Mouse (Mus musculus) 416B (cell line): ENCODE measurements around the gene Flrt1.

Experiments used
- DNase-seq: peaks from one replicate; pipeline ENCODE4 v3.0.0; 2011; ENCODE audit warnings: low read depth

The Flrt1 gene

DNA sequence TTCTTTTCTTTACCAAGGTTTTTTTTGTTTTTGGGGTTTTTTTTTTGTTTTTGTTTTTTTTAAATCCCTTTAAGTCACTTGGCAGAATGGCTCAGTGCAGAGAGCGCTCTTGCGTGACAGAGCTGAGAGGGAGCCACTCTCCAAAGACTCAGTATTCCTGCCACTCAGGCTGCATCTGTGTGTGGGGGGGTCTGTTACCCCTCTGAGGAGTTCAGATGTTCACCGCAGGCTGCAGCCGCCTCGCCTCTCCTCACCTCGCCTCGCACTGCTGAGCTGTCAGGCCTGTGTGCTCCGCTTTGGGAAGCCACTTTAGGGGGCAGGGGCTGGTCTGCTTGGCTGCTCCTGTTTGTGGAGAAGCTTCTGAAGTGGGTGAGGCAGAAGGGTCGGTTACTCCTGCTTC lies at the start of gene Flrt1:
Gene Flrt1, minus strand, starts transcription at position 186 of the 400 bp plus-strand sequence.
- no peak for DNase-seq

DNA sequence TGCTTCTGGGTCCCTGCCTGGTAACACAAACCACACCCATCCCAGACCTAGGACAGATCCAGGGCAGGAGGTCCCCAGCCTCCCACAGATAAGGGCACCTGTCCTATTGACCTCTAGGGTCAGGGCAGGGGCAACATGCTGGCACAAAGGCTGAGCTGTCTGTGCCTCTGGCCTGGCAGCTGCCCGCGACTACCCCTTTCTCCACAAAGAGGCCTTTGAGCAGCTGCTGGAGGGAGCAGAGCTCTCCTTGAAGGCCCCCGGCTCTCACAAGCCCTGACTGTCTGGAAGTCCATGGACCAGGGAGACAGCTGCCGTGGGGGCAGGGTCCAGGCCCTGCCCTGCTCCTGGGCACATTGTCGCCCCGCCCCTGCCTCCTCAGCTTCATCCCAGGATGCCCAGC lies 49.7 kb upstream of the Flrt1 start:
- no peak for DNase-seq

DNA sequence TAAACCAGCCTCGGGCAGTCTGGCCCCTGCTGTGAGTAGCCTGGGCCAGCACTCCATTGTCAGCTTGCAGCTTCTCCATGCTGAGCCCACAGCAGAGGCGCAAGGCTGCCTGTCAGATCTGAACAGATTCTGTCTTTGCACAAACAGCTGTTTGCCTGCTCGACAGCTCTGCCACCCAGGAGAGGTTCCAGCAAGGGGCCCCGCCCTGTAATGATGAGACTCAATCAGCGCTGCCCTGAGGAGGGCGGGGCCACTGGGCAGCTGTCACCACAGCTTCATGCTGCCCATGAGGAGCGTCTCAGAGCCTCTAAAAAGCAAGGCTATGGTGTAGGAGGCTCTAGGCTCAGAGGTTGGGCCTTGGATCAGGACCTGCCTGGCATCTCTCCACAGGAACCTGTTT lies 47.7 kb upstream of the Flrt1 start:
- DNase-seq = no peak

DNA sequence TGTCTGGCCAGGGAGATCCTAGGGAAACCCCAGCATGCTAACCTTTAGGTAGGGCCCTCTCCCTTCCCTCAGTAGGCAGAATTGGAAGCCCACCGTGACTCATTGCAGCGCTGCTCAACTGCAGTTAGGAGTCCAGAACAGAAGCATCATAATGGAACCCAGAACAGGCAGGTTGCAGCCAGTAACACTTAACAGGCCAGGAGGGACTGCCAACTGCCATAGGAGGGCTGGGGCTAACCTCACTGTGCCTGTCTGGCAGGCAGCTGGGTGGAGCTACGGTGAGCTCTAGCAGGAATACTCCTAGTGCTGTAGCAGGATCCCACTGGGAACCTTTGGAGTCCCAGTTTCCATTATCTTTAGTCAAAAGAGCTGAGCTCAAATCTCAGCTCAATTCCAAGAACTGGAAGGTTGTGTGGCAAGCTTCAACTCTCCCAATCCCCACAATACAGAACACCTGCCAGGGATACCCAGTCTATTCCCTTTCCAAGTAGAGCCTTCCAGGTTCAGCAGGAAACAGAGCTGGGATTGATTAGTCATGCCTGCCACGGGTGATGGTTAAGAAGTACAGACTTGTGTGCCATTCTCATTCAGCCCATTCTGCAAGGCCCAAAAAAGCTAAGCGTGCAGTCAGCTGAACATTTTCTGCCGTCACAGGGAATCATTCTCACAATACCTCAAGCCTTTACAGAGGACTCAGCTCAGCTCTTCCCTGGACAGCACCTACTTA lies 46.6 kb upstream of the Flrt1 start:
- no peak for DNase-seq

DNA sequence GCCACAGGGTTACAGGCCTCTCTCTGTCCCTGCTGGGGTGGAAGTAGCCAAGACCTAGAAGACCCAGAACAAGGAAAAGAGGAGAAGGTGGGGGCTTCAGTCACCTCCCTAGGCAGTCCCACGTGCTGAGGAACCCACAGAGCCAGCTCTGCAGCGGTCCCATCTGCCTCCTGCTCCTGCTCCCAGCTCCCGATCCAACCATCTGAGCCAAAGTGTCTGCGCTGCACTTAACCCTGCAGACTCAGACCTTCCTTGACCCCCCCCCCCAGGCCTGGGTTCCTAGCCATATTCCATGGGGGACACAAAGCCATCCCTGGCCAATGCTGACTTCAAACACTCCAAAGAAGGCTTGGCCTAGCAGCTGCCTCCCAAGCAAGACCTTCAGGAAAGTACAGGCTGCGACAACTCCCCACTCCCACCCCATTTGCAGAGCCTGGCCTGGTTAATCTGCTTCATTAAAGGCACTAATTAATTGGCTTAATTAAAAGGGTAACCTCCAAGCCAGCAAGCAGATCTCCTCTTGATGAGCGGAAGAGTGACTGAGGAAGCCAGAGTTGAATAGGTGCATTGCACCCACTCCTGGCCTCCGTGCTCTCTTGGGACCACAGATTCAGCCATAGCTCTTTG lies 45.9 kb upstream of the Flrt1 start:
- DNase-seq = no peak

DNA sequence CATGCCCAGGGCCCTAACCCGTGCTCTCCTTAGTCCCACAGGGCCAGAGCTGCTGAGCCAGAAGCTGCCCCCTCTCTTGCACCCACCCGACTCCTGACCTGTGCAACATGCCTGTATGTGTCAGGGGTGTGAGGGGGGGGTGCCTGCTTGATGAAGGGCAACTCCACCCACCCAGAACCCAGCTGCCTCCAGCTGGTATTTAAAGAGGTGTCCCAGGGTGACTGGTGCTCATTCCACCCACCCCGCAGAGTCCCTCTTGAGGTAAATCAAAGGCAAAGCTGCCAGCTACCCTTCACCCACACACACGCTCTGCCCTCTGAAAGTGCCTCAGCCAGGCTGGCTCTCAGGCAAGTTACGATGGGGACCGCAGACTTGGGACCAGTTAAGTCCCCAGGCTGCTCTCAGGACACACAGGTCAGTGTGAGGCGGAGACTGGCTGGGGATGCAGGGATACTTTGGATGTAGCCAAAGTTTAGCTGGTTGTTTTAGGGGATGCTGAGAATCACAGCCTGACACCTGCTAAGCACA lies 43.7 kb upstream of the Flrt1 start:
- no peak for DNase-seq

DNA sequence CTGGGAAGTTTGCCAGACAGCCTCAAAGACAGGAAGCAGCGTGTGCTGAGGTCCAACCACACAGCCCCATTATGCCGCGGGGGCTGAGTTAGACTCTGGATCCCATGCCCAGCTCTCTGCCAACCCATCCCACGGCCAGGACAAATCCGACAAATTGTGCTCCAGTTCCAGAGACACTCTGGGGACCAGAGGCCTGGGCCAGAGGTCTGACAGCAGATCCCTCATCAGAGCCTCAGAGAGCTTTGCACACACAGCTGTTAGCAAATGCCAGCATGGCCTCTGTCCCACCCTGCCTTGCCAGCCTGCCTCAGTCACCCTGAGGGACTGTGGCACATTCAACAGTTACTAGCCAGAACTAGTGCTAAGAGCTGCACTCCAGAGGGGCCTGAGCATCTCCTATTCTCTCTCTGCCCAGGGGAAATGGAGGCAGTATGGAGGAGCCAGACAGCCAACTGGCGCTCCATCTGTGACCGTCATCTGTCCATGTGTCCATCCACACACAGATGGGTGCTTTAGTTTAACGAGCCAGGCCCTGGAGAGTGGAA lies 43.1 kb upstream of the Flrt1 start:
- DNase-seq = no peak

DNA sequence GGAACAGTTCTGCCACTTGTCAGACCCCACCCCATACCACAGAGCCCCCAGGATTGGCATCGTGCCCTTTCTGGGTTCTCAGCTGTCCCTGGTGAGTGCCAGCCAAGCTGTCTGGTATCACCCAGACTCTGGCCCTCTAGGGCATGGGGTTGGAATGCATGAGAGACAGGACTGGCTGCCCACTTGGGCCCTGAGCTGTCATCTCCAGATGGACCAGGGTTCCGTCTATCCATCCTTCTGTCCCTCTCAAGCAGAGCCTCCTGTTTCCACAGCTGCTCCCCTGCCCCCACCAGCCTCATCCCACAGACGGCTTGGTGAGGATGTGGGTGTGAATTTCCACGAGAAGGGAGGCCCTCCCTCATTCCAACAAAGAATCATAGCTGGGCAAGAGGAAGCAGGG lies 42.6 kb upstream of the Flrt1 start:
- no peak for DNase-seq

DNA sequence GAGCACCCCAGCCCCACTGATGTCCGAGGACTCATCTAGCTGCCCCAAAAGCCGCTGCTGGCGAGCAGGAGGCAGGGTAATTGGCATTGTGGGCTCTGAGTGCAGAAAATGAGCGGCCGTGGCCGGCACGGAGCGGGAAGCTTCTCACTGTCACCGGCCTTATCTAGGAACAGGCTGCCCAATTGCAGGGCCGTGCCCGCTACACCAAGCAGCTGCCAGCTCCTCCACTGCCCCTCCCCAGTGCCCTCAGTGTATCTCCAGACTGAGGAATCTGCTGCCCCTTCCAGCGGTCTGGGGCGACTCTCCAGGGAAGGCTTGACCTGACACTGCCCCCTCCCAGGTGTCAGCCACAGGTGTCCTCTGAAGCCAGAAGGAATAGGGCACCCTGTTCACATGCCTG lies 40.8 kb upstream of the Flrt1 start:
- no peak for DNase-seq

DNA sequence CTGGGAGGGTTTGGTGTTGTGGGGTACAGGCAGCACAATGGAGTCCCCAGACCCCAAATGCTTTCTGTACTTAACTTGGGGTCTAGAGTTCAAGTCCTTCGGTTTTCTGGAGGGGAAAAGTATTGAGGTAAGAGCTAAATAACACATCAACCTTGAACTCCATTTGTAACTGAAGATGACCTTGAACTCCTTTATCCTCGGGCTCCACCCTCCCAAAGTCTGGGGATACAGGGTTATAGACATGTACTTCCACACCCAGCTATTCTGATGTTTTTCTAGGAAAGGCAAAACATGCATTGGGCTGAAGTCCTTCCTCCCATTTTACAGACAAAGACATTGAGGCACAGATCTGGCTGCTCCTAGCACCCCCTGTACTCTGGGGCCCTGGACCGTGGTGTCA lies 38.9 kb upstream of the Flrt1 start:
- DNase-seq = no peak

DNA sequence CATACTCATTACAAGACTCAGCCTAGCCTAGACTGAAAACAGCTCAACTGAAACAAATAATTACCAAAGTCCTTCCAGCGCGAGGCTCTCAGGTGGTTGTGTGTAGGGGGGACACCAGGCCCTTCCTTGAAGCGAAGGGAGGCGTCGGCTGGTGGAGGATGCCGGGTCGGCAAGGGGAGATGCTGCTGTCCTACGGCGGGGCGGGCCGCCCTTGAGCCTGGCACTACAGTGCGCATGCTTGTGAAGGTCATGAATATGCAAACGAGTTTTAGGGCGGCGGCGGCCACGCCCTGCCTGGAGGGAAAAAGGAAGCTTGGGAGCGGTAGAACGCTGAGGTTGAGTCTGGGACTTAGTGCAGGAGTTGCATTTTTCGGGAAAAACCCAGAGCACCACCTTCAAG lies 38.3 kb upstream of the Flrt1 start:
- no peak for DNase-seq

DNA sequence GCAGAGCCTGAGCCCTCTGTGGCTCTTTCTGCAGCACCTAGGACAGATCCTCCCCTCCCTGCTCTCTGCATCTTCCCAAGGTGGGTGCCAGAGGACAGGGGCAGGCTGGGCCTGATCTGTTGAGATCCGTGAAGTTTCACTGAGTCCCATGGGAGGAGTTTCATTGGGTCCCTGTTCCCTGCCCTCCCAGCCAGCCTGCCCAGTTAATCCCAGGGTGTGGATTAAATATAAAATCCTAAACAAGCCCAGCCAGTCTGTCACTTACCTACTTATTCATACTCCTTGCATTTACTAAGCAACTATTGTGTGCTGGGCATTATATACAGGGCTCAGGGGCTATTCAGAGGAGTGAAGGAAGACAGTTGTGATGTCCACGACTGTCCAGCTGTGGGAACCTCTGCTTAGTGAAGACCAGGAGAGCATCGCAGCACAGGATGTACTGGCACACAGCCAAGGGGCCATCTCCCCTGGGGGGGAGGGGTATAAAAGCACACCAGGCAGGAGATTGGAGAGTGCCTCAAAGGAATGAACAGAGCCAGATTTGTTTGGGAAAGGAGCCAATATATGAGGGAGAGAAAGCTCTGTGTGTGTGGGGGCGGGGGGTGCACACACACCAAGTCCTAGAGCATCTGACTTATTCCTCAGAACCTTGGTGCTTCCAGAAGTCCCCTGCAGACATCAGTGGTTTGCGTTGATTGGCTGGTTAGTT lies 36.8 kb upstream of the Flrt1 start:
- DNase-seq = no peak

DNA sequence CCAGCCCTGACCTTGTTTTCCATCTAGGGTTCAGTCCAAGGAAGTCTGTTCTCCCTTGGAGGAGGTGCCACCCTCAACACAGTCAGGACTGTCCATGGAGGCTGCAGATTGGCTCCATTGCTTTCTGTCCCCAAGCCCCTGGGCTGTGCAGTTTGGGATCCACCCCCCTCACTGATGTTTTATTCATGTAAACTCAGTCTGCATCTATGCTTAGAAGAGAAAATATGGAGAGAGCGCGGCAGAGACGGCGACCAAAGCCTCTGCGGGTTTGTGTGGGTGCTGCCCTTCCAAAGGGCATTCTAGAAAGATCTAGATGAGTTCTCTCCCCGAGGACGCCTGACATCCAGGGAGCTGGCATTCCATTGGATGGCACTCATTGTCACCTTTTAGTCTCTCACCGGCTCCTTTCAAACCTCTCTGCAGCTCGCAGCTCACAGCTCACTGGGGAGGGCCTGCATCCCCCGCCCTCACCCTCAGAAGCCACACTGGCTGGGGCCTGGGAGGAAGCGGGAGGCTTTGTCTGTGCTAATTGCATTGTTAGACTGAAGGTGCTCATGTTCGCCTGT lies 35.4 kb upstream of the Flrt1 start:
- no peak for DNase-seq

DNA sequence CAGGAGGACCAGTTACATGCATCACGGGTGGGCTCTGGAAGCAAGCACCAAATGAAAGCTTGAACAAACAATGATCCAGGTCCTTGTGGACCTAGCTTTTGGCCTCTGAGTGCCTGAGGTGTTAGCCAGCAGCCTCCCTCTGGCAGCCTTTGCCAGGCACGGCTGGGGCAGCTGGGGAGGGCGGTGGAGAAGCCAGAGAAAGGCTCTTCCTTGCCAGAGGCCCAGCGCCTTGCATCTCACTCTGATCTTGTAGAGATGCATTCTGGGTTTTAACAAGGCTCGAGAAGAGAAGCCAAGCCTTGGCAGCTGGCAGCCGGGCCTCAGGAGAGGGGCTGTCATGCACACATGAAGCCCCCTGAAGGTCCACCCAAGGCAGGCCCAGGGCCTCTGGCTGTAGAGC lies 34.8 kb upstream of the Flrt1 start:
- no peak for DNase-seq

DNA sequence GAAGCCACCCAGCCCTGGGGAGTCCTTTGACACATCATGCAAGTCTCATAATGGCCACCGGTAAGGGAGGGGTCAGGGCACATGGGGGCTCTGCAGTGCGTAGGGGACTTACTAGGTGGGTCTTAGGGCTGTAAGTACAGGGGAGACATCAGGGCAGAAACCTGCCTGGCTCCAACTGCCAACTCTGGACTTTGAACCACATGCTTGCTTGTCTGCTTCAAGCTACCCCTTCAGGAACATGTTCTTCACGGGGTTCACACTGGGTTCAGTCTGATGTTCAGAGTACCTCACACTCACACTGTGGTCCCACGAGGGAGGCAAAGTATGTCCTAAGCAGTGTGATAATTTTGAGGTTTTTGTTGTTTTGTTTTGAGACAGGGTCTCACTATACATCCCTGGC lies 33.8 kb upstream of the Flrt1 start:
- DNase-seq = no peak

DNA sequence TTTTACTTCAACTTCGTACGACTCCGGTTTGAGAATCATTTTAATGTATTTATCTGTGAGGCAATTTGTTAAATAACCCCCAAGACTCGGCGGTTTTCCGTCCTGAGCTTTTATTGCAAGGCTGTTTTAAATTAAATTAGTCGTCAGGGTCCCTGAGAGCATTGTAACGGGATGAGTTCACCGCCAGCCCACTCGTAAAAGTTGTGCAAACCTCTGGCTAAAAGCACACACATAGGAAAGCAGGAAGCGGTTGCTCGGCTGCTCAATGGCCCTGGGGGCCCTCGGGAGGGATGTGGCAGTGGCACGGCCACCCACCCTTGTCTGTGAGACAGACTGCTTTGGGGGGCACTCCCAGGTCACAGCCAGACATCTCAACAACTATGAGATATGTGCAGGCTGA lies 32.8 kb upstream of the Flrt1 start:
- no peak for DNase-seq

DNA sequence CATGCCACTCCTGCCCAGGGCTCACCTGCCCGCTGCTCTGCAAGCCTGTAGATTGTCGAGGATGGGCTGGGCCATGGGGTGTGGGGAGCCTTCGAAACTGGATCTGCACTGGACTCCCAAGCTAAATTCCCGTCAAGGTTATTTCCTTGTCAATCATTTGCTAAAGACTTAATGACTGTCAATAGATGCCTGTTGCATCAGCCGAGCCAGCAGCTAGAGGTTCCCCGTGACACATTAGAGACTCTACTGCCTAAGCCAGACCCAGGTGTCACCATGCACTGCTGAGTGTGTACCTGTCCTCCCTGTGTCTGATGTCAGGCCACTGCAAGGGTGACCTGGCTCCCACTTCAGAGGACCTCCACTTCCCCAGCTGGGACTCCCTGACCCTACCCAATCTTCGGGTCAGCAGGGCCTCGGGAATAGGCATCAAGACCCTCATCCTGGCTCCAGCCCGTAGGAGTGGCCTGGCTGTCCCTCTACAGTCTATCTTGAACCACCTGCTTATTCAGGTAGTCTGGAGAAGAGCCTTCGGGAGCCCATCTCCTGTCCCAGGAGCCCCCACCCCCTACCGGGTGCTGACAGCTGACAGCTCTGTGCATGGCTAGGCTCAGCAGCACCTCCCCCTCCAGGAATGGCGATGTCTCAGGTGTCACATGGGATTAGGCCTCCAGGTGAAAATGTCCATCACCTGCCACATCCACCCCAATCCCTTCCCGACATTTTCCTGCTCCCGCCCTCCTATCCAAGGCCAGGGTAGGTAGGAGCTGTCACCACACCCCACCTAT lies 31.4 kb upstream of the Flrt1 start:
- DNase-seq = no peak

DNA sequence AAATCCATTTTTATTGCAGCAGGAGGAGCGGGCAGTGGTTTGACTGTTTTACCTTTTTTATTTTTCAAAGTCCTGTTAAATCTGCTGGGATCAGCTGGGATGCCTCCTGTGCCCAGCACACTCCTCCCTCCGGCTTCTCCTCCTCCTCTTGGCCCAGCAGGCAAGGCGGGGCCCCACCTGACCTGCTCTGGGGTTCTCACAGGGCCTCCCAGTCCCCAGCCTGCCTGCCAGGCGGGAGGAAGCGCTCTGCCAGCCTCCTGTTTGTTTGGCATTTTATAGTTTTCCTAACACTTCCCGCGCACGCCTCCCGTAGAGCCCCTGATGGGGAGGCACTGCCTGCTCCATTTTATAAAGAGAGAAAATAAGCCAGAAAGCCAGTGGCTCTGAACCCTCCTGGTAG lies 30.5 kb upstream of the Flrt1 start:
- DNase-seq = no peak

DNA sequence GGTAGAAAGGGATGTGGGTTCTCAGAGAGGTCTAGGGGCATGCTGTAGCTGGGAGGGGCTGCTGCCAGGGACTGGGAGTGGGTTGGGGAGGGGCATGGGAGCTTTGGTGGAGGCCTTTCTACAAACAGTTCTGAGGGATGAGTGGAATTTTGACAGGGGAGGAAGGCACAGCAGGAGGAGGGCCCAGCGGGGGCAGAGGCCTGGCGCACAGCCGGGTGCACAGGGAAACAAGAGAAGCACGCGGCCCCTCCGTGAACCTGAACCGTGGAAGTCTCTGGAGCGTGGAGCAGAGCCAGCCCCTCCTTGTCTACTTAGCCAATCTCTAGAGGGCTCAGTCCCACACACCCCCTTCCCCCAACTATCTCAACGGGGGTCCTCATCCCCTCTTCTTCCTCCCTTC lies 30.0 kb upstream of the Flrt1 start:
- no peak for DNase-seq

DNA sequence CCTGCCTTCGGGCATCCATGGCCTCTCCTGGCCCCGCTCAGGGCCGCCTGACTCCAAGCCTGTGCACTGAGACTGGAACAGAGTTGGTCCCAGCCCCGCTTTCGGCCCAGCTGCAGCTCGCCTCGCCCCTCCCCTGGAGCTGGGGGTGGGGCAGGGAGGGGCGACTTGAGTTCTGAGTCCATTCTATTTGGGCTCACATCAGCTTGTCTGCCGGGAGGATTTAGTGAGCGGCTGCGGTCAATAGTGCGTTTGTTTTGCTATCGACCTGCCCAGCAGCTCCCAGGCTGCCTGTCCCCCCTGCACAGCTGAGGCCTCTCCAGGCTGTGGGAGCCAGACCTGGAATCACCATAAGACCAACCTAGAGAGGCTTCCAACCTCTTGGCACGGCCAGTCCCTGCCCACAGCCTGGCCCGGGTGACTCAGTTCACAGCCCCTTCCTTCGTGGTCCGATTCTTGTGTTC lies 29.1 kb upstream of the Flrt1 start:
- DNase-seq = no peak

DNA sequence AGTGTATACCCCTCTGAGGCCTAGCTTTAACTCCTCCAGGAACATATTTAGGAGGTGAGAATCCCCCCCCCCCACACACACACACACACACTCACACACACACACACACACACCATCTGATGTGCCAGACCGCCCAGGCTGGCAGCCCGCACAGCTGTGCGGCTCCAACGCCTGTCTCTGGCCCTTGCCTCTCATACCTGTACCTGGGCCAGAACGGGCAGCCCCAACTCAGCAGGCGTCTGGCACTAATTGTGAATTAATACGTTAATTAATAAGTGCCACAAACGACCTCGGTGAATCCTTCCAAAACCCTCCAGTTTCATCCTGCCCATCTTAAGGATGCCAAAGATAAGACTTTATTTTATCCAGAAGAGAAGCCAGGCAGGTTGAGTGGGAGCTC lies 27.9 kb upstream of the Flrt1 start:
- DNase-seq = no peak

DNA sequence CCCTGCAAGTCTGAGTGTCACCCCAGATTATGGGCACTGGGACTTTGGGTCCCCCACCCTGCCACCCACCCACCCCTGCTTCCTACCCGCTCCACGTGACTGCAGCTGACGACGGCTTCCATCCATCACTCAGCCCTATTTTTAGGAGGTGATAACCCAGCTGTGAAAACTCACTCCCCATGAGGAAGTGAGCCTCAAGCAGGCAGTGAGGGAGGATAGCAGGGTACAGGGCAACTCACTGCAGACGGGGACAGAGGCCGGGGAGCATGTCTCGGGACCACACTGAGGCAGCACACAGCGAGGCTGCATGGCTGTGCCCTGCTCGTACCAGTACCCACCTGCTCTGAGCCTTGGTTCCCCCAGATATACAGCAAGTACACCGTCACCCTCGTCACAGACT lies 24.8 kb upstream of the Flrt1 start:
- DNase-seq = no peak
